Mouse (Mus musculus) heart, embryonic 14.5 days (tissue): ENCODE measurements around the gene Pkp4. TPM values are rescaled to one million over a fixed set of nuclear protein-coding genes. Genes with fewer than 3 reads are reported as not detected.

Experiments
- ATAC-seq: fragments of 200-750 bp; cut with Nextera tagmentation; 2 replicates; pipeline ENCODE4 v1.8.0; 2017; ENCODE audit warnings: low read depth, moderate TSS enrichment; ENCODE audit not compliant: insufficient number of reproducible peaks, insufficient read depth, low FRiP score
- H3K27ac ChIP-seq, 2 experiments: fragments of 200-500 bp in 1 of 2; fragments of 300-500 bp in 1 of 2; sonication (generic) in 1 of 2; replicated peaks in 1 of 2; 2 replicates each; pipeline ENCODE4 v1.5.1; 2012 to 2014; ENCODE audit warnings: low read depth in 2 of 2, low read length in 2 of 2, control low read depth in 1 of 2, mild to moderate bottlenecking in 1 of 2, mixed read lengths in 1 of 2; ENCODE audit not compliant: control insufficient read depth in 1 of 2, insufficient read depth in 1 of 2
- H3K27me3 ChIP-seq: fragments of 300-500 bp; sonication (generic); 2 replicates; pipeline ENCODE4 v1.6.1; 2014; ENCODE audit warnings: mild to moderate bottlenecking, low read length, control low read depth; ENCODE audit not compliant: control insufficient read depth, insufficient read depth
- H3K36me3 ChIP-seq: fragments of 300-500 bp; sonication (generic); 2 replicates; pipeline ENCODE4 v1.6.1; 2014; ENCODE audit warnings: mild to moderate bottlenecking, control low read depth, low read length, mixed read lengths; ENCODE audit not compliant: control insufficient read depth, insufficient read depth
- H3K4me1 ChIP-seq, 2 experiments: fragments of 200-500 bp in 1 of 2; fragments of 300-500 bp in 1 of 2; sonication (generic) in 1 of 2; 2 replicates each; pipeline ENCODE4 v1.6.1; 2012 to 2014; ENCODE audit warnings: low read length in 2 of 2, control low read depth in 1 of 2, mixed read lengths in 1 of 2; ENCODE audit not compliant: control insufficient read depth in 2 of 2, insufficient read depth in 2 of 2
- H3K4me2 ChIP-seq: fragments of 300-500 bp; sonication (generic); 2 replicates; pipeline ENCODE4 v1.6.1; 2014; ENCODE audit warnings: mild to moderate bottlenecking, low read length
- H3K4me3 ChIP-seq, 2 experiments: fragments of 200-500 bp in 1 of 2; fragments of 300-500 bp in 1 of 2; sonication (generic) in 1 of 2; 2 replicates each; pipeline ENCODE4 v1.5.1; 2012 to 2014; ENCODE audit warnings: low read length in 2 of 2, mild to moderate bottlenecking in 2 of 2, control low read depth in 1 of 2, low read depth in 1 of 2, moderate library complexity in 1 of 2; ENCODE audit not compliant: control insufficient read depth in 1 of 2, insufficient read depth in 1 of 2
- H3K9ac ChIP-seq: fragments of 300-500 bp; sonication (generic); 2 replicates; pipeline ENCODE4 v1.6.1; 2014; ENCODE audit warnings: mild to moderate bottlenecking, low read length
- H3K9me3 ChIP-seq: fragments of 300-500 bp; sonication (generic); 2 replicates; pipeline ENCODE4 v1.6.1; 2016; ENCODE audit warnings: low read length, control low read depth; ENCODE audit not compliant: control insufficient read depth
- WGBS: fragments of 180-500 bp; shearing (Covaris S2); extraction: QIAGEN DNeasy Blood & Tissue Kit; methylation state at CpG from one replicate; pipeline ENCODE4 v1.1.7; 2014; 5-methylcytosine and 5-hydroxymethylcytosine counted together
- polyA plus RNA-seq: library from polyadenylated mRNA; unstranded; fragments of >200 nt; fragmentation: Nextera tagmentation; extraction: Ambion mirVana; gene quantifications from 2 replicates; pipeline ENCODE4 v1.2.1, GENCODE M21; 2014

The Pkp4 gene
- polyA plus RNA-seq, 1 experiment from 2014 or later = 54.8 TPM

- Histone ChIP-seq H3K9me3 (no peaks in the 10 kb centered on the region), H3K9ac (no peak overlapping the region), H3K4me2 (no peak overlapping the region), H3K27ac (peak overlapping the region in 1 of 2 experiments; percentile 86; a peak in 2 of 4 replicates), H3K27me3 (no peaks in the 10 kb centered on the region), H3K4me3 (no peak overlapping the region), H3K4me1 (peaks cover 21 to 57% of the 10 kb centered on the region in 2 experiments), H3K36me3 (peaks cover 4% of the 10 kb centered on the region; the same call in 1 of the 2 replicates)
- ATAC-seq = no peak
- 73% methylated on average over 2 of the region's 2 CpGs for WGBS
Measured at GRCm38 (mm10) chr2:59206190-59206589, 45.5 kb downstream of the Pkp4 start.

DNA sequence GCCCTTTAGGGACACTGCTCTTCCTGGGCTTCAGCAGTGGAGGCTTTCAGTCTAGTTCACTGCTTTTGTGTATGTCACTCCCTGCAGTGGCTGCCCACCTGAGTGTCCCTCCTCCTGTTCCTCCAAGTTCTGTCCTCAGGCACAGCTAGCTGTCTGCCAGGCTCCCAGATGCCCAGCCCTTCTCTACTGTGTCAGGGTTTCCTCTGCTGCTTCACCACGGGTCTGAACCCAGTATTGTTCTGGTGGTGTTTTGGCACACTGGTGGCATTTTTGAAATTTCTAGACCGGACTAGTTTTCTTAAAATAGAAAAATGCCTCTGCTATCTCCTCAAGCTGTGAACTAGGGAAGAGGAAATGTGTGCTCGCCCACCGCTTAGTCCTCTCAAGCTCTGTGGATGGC is 46.6 kb downstream of the Pkp4 start:
- Histone ChIP-seq H3K9me3 (no peaks in the 10 kb centered on the region), H3K36me3 (peaks cover 4% of the 10 kb centered on the region; the same call in 1 of the 2 replicates), H3K4me3 (peak overlapping the region; percentile 1 to 19; a peak in 3 of 4 replicates), H3K27ac (peak overlapping the region; percentile 86 to 91), H3K4me2 (peak overlapping the region; percentile 61), H3K27me3 (no peaks in the 10 kb centered on the region), H3K4me1 (peaks cover 21 to 50% of the 10 kb centered on the region in 2 experiments), H3K9ac (peak overlapping the region; percentile 56)
- peak; percentile 57; the same call in 1 of the 2 replicates for ATAC-seq
- WGBS = 6% methylated on average over 4 of the region's 4 CpGs

DNA sequence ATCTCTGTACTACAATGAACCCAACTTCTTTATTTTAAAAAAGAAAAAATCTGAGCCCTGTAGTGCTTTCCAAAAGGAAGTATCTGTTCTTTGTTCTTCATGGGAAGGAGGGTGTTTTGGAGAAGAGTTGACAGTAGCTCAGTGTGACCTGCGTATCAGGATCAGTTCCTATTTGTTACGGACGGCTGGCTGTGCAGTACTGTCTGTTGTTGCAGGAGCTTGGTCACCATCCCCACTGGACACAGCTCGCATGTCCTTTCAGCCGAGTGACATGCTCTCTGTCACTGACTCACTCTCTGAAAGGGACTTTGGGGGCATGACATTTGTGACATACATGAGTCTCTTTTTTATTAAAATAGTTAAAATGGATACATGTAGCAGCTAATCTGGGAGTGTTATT is 47.1 kb downstream of the Pkp4 start:
- 0 out of 2 replicates have a peak, but pooled peaks have one; percentile 19 for ATAC-seq
- 11% methylated on average over 5 of the region's 5 CpGs for WGBS
- Histone ChIP-seq H3K4me1 (peaks cover 19 to 46% of the 10 kb centered on the region in 2 experiments), H3K27ac (peak overlapping the region; percentile 86 to 91), H3K4me2 (peak overlapping the region; percentile 61), H3K9me3 (no peaks in the 10 kb centered on the region), H3K27me3 (no peaks in the 10 kb centered on the region), H3K36me3 (peaks cover 4% of the 10 kb centered on the region; the same call in 1 of the 2 replicates), H3K9ac (peak overlapping the region; percentile 56), H3K4me3 (peak overlapping the region in 1 of 2 experiments; percentile 19; a peak in 2 of 4 replicates)

- 62% methylated on average over 9 of the region's 9 CpGs for WGBS
- Histone ChIP-seq H3K4me1 (peaks cover 13 to 43% of the 10 kb centered on the region in 2 experiments), H3K9me3 (no peaks in the 10 kb centered on the region), H3K9ac (peak overlapping the region; percentile 56; the same call in 1 of the 2 replicates), H3K4me3 (no peak overlapping the region), H3K27ac (peak overlapping the region; percentile 50 to 86; a peak in 3 of 4 replicates), H3K36me3 (peaks cover 4% of the 10 kb centered on the region; the same call in 1 of the 2 replicates), H3K4me2 (peak overlapping the region; percentile 61), H3K27me3 (no peaks in the 10 kb centered on the region)
- ATAC-seq = no peak
Measured at GRCm38 (mm10) chr2:59208276-59208675, 47.6 kb downstream of the Pkp4 start.

DNA sequence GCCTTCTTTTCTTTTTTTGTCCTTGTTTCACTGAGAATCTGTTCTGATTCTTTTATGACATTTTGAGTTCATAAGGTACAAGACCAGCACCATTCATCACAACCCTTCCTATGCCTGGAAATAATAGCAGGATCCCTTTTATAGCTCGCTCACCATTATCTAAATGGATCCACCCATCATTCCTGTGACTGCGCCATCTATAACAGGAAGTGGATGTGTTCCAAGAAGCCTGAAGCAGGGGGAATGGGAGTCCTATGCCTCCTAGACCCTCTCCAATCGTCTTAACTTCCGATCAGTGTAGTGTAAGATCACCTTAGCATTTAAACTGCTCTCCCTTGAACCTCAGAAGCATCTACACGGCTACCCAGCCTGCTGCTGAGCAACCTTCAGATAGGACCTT is 50.4 kb downstream of the Pkp4 start:
- Histone ChIP-seq H3K4me2 (no peak overlapping the region), H3K27me3 (no peaks in the 10 kb centered on the region), H3K4me1 (peaks cover 9 to 36% of the 10 kb centered on the region in 2 experiments), H3K9ac (no peak overlapping the region), H3K36me3 (peaks cover 16% of the 10 kb centered on the region), H3K4me3 (no peak overlapping the region), H3K27ac (no peak overlapping the region), H3K9me3 (no peaks in the 10 kb centered on the region)
- WGBS = 86% methylated on average over 5 of the region's 5 CpGs
- ATAC-seq = no peak

DNA sequence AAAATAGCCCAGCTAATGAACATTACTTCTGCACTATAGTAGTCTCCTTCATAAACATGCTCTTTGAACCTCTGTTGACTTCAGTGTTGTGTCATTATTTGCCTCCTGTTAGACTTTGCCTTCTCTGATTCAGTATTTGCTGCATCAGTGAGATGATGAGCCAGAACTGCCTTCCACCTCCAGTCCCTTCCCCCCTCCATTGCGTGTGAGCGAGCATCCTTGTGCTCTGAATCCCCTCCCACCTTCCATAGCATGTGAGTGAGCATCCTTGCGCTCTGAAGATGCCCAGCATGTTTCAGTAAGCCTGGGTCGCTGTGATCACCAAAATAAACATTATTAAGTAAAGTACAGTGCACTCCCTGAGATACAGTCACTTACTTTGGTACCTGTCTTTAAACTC is 51.8 kb downstream of the Pkp4 start:
- 88% methylated on average over 4 of the region's 4 CpGs for WGBS
- ATAC-seq = no peak
- Histone ChIP-seq H3K27ac (no peak overlapping the region), H3K4me2 (no peak overlapping the region), H3K9me3 (no peaks in the 10 kb centered on the region), H3K4me1 (peaks cover 3 to 22% of the 10 kb centered on the region in 2 experiments), H3K4me3 (no peak overlapping the region), H3K36me3 (peaks cover 28% of the 10 kb centered on the region), H3K9ac (no peak overlapping the region), H3K27me3 (no peaks in the 10 kb centered on the region)

- peaks cover 3 to 18% of the 10 kb centered on the region in 2 experiments for H3K4me1 ChIP-seq
- H3K27ac ChIP-seq = no peak overlapping the region
- no peak overlapping the region for H3K9ac ChIP-seq
- H3K27me3 ChIP-seq = no peaks in the 10 kb centered on the region
- H3K4me3 ChIP-seq = no peak overlapping the region
- H3K4me2 ChIP-seq = no peak overlapping the region
- no peak for ATAC-seq
- peaks cover 33% of the 10 kb centered on the region for H3K36me3 ChIP-seq
- WGBS = 96% methylated on average over 1 of the region's 1 CpGs
- H3K9me3 ChIP-seq = no peaks in the 10 kb centered on the region
Measured at GRCm38 (mm10) chr2:59212846-59213245, 52.2 kb downstream of the Pkp4 start.

- Histone ChIP-seq H3K9ac (no peak overlapping the region), H3K36me3 (peaks cover 32% of the 10 kb centered on the region), H3K4me2 (no peak overlapping the region), H3K27me3 (no peaks in the 10 kb centered on the region), H3K27ac (no peak overlapping the region), H3K9me3 (no peaks in the 10 kb centered on the region), H3K4me3 (no peak overlapping the region), H3K4me1 (peaks cover 9 to 34% of the 10 kb centered on the region in 2 experiments)
- no peak for ATAC-seq
- WGBS = 94% methylated on average over 6 of the region's 6 CpGs
Measured at GRCm38 (mm10) chr2:59217931-59218330, 57.3 kb downstream of the Pkp4 start.
